Mouse (Mus musculus) MN1 (cell line): ENCODE results near the gene Snx1.

Source experiments
- DNase-seq: peaks from one replicate; pipeline ENCODE4 v3.0.0-alpha.2; 2016; ENCODE audit warnings: low spot score

Snx1 gene

DNA sequence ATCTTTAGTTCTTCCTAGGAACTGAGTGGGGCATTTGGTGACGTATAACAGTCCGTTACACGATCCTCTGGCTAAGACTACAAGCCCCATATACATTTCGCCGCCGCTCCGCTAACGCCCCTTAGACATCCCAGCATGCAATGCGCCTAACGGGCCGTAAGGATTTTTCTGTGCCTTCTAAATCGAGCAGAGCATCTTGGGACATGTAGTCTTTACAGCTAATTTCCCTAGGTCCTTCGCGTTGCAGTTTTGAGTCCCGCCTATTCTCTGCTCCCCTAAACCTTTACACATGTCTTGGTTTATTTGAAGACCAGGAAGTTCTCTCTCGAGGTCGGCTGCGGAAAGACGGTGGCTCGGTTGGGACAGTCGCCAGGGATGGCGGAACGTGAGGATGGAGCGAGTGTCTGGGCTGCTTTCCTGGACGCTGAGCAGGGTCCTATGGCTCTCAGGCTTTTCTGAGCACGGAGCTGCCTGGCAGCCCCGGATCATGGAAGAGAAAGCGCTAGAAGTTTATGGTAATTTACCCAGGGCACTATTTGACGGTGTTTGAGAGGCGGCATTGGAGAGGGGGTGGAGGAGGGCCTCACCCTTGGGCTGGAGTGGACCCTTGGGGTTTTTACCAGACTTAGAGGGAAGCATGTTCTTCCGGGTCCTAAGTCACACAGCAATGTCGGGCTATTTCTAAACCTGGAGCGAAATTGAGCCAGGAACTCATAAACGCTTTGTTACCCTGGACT, at the start of gene Snx1, which contains the start of gene Ciao2a:
Snx1 (minus strand) TSS at position 132 of the 737 bp plus-strand sequence.
Ciao2a (plus strand) TSS at position 156 of the 737 bp plus-strand sequence.
- DNase-seq: peak; percentile 96

DNA sequence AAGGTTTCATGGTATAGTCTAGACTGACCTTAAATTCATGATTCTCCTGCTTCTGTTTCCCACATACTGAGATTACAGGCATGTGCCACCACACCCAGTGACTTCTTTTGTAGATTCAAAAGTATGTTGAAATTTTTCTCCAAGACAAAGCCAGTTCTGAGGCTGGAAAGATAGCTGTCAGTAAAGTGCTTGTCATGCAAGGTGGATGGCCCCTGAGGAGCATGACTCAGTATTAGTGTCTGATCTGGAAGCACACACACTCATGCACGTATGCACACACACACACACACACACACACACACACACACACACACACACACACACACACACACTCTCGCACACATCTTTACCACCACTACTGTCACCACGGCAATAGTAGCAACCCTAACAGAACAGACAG, 48.6 kb upstream of the Snx1 start:
- DNase-seq: no peak

DNA sequence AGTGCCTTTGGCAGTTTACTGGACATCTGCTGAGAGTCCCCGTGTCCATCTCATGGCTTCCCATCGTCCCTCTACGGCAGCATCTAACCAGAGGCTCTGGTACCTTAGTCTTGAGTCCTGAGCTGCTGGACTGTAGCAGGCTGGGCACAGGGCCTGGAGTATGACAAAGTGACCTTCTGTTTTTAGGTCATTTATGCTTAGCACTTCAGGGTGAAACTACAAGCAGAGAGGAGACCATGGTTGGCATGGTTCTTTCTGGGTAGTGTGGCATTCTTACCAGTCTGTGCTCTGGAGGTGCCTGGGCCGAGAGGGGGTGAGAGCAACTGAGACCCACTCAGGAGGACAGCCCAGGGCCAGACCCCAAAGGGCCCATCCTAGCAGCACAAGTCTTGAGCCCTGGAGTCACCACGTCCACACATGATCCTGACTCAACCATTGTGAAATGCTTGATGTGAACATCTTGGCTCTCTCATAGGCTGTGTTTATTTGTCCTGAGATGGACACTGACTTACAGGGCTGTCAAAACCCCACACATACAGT, 47.0 kb upstream of the Snx1 start:
- DNase-seq: no peak

DNA sequence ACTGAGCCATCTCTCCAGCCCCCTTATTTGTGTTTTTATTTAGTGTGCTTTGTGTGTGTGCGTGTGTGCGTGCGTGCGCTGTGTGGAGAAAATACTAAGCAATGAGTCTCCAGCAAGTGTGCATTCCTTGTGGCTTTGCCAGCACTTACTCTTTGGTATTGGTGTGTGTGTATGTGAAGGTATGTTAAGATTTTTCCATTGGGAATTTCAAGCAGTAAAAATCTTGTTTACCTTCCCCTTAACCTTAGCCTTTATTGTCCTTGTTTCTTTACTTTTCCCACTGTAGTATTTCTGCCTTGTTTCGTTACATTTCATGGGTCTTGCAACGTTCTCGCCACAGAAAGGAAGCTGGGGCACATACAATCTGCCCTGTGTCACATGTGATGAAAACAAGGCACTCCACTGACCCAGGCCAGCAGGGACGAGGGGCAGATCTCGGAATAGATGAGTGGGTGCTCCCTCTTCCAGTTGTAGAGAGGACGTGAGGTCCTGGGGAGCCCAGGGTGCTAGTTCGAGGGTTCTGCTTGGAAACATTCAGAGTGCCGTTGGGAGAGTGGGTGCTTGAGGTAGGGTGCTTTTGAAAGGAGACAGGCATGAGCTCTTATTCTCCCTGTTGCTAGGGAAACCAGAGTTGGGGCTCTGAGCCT, 45.0 kb upstream of the Snx1 start:
- no peak for DNase-seq

DNA sequence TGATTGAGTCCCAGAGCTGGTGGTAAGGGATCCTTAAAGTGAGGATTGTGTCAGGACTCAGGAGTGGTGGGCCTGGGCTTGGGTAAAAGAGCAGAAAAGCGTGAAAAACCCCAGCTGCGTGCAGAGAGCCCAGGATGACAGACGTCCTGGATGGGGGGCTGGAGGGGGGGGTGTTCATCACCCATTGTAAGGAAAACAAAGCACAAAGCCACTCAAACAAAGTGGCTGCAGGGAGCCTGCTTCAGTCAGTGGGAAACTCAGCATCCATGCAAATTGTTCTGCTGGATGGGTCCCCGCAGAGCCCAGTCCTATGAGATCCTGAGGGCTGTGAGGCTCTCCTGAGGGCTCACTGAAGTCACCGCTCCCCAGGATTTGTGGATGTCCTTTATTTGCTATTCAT, 44.1 kb upstream of the Snx1 start:
- DNase-seq: no peak

DNA sequence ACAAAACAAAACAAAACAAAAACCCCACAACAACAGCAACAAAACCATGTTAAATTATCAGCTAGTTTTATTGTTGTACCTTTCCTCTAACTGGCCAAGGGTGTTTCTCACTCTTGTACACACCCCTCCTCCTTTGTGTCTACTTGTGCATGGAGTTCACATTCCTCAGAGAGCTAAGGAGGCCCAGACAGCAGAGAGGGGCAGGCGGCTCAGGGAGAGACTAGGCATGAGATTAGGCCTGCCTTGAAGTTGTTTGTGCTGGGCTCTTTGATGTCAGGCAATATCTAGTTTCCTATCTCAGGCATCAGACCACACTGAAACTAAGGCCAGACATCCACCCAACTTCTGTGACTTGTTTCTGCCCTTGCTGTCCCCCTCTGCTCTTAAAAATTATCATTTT, 41.8 kb upstream of the Snx1 start:
- DNase-seq: no peak

DNA sequence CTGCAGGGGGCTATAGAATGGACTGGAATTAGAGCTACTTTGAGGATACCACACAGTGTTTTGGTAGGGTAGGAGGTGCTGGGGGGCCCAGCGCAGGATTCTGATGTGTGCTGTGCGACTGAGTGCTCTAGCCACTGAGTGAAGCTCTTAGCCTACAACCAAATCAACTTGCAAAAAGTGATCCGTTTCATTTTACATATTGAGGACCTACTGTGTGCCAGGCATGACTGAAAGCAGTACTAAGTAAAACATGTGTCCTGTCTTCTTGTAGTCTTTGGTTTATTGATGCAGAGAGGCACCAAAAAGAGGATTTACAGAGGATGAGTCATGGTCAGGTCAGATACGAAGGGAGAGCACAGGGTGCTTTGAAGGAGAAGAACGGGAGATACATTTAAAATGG, 40.8 kb upstream of the Snx1 start:
- DNase-seq: no peak

DNA sequence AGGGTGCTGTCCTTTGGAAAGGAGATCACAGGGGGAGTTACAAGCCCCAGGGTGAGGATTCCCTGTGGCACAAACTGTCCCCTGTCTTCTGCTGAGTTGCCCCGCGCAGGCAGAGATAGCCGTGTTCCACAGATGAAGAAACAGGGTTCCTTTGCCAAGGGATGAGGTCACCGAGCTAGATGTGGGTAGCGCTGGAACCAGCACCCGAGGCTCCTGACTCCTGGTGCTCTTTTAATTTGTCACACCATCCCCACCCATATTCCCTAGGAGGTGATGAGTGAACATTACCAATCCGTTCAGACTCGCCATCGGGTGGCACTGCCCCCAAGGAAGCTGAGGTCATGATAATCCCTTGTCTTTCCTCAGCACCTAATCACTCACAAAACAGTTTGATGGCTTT, 36.6 kb upstream of the Snx1 start:
- no peak for DNase-seq

DNA sequence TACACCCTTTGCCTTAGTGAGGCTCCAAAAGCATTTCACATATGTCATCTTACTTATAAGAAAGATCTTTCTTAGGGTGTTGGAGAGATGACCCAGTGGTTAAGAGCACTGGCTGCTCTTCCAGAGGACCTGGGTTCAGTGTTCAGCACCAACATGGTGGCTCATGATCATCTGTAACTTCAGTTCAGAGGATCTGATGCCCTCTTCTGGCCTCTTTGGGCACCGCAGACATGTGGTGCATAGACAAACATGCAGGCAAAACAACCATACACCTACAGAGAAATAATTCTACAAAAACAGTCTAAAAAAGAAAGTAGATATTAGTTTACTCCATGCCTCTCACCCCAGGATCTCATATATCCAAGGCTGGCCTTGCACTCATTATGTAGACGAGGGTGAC, 33.8 kb upstream of the Snx1 start:
- no peak for DNase-seq

DNA sequence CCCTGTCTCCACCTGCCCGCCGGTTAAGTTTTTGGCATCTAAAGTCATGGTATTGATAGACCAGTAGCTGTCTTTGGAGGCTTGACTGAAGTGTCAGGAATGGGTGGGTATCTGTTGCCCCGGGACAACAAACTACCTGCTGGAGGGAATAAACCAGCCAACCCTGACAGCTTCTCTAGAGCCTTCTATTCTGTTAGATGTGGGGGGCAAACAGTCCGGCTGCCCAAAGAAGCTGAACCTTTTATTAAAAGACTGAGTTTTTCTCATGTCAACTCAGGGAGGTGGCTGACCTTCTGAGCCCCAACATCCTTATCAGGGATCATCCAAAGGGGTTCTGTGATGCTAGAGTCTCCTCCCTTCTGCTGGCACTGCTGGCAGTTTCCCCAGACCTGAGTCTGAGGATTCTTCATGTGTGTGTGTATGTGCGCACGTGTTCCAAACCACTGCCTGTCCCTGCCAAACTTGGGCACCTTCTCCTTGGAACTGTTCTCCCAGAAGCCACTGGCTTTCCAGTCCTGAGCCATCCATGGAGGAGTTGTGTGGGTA, 32.6 kb upstream of the Snx1 start:
- DNase-seq: no peak

DNA sequence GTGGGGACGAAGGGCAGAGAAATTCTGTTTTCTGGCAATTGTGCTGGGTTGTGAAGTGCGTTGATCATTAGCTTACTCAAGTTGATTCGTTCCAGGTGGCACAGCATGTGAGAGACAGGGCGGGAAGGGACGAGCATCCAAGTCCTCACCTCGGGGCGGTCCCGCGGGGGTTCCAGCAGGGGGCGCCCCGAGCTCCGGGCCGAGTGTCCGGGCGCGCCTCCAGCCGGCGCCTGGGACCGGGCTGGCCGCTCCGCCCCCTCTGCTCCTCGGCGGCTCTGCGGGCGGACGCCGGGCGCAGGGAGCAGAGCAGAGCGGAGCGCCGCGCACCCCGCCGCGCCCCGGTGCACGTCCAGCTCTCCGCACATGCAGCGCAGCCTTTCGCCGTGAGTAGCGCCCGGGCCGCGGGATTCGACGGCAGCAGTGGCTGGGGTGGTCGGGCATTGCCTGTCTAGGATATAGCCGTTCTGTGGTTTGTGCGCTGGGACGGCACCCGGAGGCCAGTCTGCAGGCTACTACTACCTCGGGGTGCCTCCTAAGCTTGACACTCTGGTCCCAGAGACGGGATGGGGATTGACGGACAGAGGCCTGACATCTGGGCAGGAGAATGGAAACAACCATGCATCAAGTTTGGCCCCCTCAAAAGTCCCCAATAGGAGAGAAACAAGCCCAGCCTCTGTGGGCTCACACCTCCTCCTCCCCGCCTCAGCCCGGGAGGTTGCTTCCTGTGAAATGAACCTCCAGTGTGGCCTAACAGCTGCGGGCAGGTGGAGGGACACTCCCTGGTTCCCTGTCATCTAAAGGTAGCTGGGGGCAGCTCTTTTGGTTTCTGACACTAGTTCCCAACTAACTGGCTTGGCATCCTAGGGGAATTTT, 31.8 kb upstream of the Snx1 start, which contains the start of gene Dapk2:
Dapk2 (plus strand) TSS at position 266 of the 873 bp plus-strand sequence.
- peak; percentile 82 for DNase-seq

DNA sequence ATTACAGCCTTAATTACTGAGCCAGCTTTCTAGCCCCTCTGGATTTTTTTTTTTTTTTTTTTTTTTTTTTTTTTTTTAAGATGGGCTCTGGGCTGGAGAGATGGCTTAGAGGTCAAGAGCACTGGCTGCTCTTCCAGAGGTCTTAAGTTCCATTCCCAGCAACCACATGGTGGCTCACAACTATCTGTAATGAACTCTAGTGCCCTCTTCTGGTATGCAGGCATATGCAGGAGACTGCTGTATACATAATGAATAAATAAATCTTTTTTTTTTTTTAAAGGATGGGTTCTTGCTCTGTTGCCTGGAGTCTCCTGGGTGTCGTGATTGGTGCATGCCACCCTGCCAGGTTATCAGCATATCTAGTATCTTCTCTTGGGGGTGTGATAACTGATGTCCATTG, 29.1 kb upstream of the Snx1 start:
- DNase-seq: no peak

DNA sequence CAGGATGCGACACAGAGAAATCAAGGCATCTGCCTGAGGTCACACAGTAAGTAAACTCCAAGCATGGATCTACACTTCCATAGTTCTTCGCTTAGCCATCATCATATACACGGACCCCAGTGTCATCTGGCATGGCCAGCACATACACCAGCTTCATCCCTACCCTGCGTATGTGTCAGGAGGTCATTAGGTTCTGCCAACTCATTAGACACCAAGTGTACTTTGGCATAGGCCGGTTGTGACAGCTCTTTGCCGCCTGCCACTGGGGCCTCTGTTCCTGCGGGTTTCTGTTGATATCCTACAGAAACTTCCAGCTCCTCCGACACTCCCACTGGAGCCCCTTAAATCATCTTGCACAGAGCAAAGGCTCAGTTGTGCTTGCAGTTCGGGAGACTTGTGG, 27.6 kb upstream of the Snx1 start:
- no peak for DNase-seq

DNA sequence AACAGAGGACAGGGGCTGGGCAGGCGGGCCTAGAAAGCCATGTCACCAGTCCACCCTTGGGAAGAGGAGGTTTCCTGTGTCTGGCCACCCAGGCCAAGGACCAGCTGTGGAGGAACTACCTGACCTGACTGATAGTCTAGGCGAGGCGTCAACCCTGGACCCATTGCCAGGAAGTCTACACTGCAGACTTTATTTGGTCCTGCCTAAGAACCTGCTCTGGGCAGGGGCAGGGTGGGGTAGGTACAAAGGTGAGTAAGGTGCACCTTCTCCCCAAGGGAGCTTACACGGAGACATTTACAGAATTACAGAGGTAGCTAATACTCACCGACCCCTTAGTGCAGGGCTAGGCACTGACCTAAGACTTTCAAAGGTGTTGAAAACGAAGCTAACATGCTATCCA, 27.2 kb upstream of the Snx1 start:
- DNase-seq: no peak

DNA sequence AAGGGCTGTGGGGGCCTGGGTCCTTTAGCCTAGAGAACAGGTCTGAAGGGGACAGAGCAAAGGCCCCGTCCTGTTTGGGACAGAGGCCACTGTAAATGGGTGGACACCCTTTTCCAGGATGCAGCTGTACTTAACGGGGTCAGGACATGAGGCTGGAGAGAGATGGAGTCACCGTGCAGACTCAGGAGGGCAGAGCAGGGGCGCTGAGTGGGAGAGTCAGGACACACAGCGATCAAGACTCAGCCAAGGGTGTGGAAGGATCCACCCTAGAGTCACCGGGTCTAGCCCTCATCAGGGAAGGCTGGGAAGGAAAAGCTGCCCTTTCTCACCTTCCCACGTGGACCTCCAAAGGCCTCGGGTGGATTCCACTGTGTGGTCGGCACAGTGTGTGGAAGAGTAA, 25.6 kb upstream of the Snx1 start:
- DNase-seq: no peak

DNA sequence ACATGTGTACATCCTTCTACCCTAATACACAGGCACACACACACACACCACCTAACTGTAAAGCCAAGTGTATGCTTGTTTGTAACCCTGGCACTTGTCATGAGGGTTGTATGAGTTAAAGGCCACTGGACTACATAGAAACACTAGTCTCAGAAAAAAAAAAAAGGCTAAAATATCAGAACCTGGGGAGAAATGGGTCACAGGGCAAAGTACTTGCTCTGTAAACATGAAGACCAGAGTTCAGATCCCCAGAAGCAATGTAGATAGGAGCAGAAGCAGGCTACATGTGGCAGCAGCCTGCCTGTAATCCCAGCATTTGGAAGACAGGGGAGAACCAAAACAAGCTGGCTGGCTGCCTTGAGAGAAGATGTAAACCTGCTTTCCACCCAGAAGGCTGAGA, 19.8 kb upstream of the Snx1 start:
- DNase-seq: no peak

DNA sequence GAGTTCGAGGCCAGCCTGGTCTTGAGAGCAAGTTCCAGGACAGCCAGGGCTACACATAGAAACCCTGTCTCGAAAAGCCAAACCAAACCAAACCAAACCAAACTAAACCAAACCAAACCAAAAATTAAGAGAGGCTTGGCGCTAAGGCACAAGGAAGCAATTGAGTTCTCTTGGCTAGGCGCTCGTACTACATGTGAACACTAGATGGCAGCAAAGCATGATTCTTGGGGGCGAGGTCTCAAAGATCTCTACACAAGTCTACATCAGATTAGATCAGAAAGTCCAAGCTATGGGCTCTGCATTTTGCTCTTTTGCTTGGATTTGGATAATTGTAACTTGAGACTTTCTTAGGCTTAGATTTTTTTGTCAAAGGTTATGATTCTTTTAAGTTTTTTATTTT, 17.9 kb upstream of the Snx1 start:
- peak; percentile 81 for DNase-seq

DNA sequence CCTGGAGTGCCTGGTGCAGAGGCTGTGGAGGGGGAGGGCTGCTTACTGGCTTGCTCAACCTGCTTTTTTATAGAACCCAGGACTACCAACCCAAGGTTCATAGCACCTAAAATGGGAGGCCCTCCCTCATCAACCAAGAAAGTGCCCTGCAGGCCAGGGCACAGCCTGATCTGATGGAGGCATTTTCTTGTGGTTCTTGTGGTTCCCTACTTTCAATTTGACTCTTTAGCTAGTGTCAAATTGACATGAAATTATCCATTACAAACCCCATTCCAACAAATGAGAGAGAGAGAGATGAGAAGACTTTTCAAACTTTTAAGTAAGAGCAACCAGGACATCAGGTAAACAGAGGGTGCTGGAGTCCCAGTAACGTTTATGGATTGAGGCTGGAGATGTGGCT, 15.9 kb upstream of the Snx1 start:
- DNase-seq: no peak

DNA sequence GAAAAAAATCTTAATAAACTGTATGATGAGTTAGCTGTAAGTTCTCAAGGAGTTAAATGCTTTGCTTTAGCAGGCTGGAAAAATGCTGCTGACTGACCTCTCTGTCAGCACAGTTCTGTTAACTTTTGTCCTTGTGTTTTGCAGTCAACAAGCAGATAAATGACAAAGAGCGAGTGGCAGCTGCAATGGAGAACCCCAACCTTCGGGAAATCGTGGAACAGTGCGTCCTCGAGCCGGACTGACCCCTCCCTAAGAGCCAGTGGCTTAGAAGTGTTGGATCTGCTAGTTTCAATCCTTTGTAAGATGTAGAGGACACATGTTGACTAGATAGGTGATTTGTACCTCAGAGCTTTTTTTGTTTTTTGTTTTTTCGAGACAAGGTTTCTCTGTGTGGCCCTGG, 11.8 kb upstream of the Snx1 start:
- no peak for DNase-seq

DNA sequence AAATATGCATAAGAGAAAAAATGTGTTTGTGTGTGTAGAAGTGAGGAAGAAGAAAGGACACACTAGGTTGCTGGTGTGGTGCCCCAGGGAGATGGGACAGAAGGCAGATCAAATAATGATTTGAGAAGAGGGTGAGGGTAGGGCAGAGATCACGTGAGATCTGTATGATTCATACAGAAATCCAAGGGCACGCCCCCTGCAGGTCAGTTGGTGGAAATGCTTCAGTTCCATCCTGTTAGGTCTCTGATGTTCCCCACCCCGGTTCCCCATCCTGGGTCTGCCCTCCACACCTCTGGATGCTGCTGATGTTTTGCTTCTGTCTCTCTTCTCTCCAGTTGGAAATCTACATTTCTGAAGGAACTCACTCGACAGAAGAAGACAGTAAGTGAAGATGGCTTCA, 9.6 kb upstream of the Snx1 start:
- peak; percentile 18 for DNase-seq

DNA sequence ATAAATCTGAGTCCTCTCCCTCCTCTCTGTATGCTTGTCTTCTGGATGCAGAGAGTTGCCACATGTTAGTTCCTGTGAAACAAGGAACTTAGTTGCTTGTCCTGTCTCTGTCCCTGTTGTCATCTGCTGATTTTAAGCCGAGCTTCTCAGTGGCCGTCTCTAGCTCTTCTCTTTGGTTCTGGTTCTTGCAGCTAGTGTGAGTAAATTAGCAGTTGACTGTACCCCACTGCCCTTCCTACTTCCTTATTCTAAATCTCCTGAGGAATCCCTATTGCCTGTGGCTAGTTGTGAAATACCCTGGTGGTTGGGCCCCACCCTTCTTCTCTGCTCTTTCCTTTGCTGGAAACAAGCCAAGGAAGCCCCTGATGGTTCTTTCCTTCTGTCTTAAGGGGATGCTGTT, 5.1 kb upstream of the Snx1 start:
- DNase-seq: no peak

DNA sequence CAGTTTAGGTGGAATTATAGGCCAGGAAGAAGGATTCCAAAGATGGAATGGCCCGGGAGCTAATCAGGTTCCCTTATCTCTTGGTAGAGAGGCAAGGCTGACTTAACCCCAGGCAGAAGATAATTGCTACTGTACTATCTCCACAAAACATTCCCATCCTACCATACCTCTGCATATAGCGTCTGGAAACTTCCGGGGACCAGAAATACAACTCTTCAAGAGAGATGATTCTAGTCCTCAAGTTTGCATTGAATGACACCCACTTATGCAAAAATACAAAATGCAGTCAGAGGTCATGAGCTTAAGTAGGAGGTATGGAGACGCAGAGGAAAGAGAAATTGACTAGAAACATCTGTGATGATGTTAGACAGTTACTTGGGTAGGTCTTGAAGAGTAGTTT, 1.5 kb upstream of the Snx1 start:
- DNase-seq: no peak
